Mouse (Mus musculus) E14TG2a.4 (cell line): ENCODE results near the gene Crebl2.
A peak's percentile ranks its signal among the peaks of the same experiment; 100 is the strongest.

Experiments
- CTCF ChIP-seq: conservative IDR thresholded peaks from 2 replicates; pipeline ENCODE4 v1.5.1; 2014; ENCODE audit warnings: low read length
- NANOG ChIP-seq: IDR thresholded peaks from 2 replicates; pipeline ENCODE4 v1.6.1; 2014; ENCODE audit warnings: borderline replicate concordance, low read length, mixed read lengths

- TF ChIP-seq CTCF (peak; percentile 74), NANOG (no peak)
These were observed 37.4 kb downstream of the Crebl2 start for GRCm38 (mm10) chr6:134867325-134867724.
